Mouse (Mus musculus) brain, adult 10 weeks (tissue): ENCODE data around the gene Nudt11. TPM values are rescaled to one million over a fixed set of nuclear protein-coding genes. Genes with fewer than 3 reads are reported as not detected.

ENCODE experiments used
- polyA plus RNA-seq: library from polyadenylated mRNA; stranded (reverse); fragments of 350-450 nt; fragmentation: Illumina TruSeq; extraction: RNeasy Lipid Tissue Mini Kit (QIAGEN cat#74804); gene quantifications from one replicate; pipeline ENCODE4 v1.2.3, GENCODE M21; 2015; ENCODE audit warnings: low read depth, low replicate concordance

The Nudt11 gene
- polyA plus RNA-seq, result 22.2 TPM

GRCm38 (mm10) chrX:6047066-6047935 lies at the start of gene Nudt11:
Gene Nudt11, plus strand, starts transcription at chrX:6047453.

GRCm38 (mm10) chrX:6082954-6083680 lies 35.9 kb downstream of the Nudt11 start, which contains the start of gene AU022751:
Gene AU022751, minus strand, starts transcription at chrX:6083419.

Other genes starting within 250 kb of the Nudt11 start
- gene AU022751, start 36.0 kb downstream of the Nudt11 start, polyA plus RNA-seq, result not detected
- 25.6 TPM for gene Nudt10, start 125.6 kb downstream of the Nudt11 start, polyA plus RNA-seq